Mouse (Mus musculus) gastrocnemius, adult 2 months (tissue): ENCODE measurements around the gene Kcnh6. TPM values are rescaled to one million over a fixed set of nuclear protein-coding genes. Genes with fewer than 3 reads are reported as not detected.
"Not testable (repeated sequence)": the region's sequence is repeated elsewhere in the genome, so short reads cannot be mapped to it uniquely, and the experiment has no call there.

Experiments
- DNase-seq: peaks from one replicate; pipeline ENCODE4 v3.0.0; 2022
- H3K27ac ChIP-seq: fragments of 200-600 bp; 2 replicates; pipeline ENCODE4 v1.8.1; 2022; ENCODE audit warnings: mild to moderate bottlenecking
- H3K4me3 ChIP-seq: fragments of 200-600 bp; 2 replicates; pipeline ENCODE4 v1.8.1; 2022; ENCODE audit warnings: mild to moderate bottlenecking, moderate library complexity
- CTCF ChIP-seq: fragments of 200-600 bp; IDR thresholded peaks from 2 replicates; pipeline ENCODE4 v1.8.1; 2022; ENCODE audit warnings: antibody characterized with exemption, mild to moderate bottlenecking, moderate library complexity
- intact Hi-C: fragments of 180-260 bp; cut with DNase I; formaldehyde crosslinking; loops from one replicate; pipeline ENCODE4 v1.15.1; 2025
- total RNA-seq, 2 experiments: library from RNA; stranded (reverse); gene quantifications; 2 replicates each; pipeline ENCODE4 v1.2.3; 2021

The Kcnh6 gene
- total RNA-seq, 2 experiments from 2014 or later, result not detected

DNA sequence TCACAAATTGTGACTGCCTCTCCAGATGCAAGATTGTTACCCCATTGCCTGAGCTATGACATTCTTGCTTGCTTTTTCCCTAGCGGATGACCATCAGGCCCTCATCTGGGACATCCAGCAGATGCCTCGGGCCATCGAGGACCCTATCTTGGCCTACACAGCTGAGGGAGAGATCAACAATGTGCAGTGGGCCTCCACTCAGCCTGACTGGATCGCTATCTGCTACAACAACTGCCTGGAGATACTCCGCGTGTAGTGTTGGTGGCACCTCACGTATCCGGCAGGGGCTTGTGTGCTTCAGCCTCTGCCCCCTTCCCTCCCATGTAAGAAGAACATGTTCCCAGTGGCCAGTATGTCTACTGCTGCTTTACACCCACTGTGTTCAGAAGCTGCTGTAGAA is 46.7 kb downstream of the Kcnh6 start:
- no peak for TF ChIP-seq CTCF
- intact Hi-C loops, result no loop called here
- no peak for DNase-seq
- no peak overlapping the region for H3K27ac ChIP-seq
- no peak overlapping the region for H3K4me3 ChIP-seq

DNA sequence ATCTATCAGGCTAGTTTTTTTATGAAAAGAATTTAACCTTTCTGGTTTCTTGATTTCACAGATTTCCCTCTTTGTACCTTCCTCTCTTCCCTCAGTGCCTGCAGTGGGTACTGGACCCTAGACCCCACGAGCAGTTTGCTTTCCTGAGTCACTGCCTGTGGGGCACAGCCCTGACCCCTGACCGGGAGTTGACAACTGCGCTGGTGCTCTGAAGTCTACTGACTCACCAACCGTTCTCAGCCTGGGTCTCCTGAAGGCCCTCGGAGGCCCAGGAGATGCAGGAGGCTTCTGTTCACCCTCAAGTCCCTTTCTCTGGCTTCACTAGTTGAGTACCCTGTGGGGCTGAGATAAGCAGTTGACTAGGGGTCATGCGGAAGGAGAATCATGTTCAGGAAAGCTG is 47.4 kb downstream of the Kcnh6 start:
- DNase-seq, result no peak
- TF ChIP-seq CTCF, result no peak
- intact Hi-C loops, result no loop called here
- Histone ChIP-seq H3K4me3 (no peak overlapping the region), H3K27ac (no peak overlapping the region)

DNA sequence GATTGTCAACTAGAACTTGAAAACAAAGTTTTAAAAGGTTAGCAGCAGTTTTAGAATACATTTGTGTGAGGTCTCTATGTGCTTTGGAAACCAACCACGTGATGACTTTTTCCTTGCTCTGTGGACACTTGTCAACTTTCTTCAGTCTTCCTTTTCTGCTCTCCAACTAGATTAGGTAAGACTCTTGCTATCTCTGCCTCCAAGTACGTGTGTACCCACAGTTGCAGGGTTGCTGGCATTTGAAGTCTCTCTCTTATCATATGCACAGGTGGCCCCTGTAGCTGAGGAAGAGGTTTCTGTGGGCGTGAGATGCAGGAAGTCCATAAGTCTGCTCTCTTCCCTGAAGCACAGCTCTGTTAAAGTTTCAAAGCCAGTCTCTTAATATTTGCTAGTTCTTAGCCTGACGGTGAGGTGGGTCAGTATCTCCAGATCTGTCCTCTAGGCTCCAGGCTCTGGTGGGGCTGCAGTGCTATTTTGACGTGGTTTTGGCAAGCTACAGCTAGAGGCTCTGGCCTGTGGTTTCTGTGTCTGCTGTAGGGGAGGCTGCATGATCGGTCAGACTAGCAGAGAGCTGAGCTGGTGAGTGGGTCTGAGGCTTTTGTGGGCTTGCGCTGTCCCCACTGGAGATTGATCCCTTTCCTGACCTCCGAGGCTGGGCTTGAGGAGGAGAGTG is 49.0 kb downstream of the Kcnh6 start:
- no peak for TF ChIP-seq CTCF
- Histone ChIP-seq H3K27ac (no peak overlapping the region), H3K4me3 (no peak overlapping the region)
- no peak for DNase-seq
- intact Hi-C loops, result no loop called here

DNA sequence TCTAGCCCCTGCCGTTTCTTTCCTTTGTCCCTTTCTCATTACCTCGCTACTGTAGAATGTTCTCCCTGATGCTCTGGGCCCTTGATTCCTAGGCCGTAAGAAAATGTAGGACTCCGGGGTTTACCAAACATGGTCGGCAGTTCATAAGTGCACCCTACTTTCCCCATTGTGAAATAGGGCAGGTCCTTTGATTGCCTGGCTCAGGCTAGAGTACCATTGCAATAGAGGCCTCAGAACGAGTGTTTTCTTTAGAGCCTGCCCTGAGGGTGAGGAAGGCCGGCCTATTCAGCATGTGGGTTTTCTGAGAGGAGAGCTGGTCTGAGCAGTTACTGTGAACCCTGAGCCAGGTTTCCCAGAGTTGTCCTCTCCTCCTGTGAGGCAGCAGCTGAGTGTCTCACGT is 50.1 kb downstream of the Kcnh6 start:
- TF ChIP-seq CTCF, result no peak
- Histone ChIP-seq H3K4me3 (no peak overlapping the region), H3K27ac (no peak overlapping the region)
- intact Hi-C loops, result no loop called here
- DNase-seq, result no peak

DNA sequence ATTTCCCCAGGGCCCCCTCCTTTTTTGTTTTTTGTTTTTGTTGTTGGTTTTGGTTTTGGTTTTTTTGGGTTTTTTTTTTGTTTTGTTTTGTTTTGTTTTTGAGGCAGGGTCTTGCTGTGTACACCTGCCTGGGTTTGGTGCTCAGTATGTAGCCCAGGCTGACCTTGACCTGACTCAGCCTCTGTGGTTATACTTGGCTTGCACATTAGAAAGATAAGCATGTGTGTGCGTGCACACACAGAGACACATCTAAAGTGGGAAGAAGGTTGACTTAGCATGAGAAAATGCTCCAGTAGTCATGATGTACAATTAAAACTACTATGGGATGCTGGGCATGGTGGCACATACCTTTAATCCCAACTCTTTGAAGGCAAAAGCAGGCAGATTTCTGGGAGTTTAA is 52.6 kb downstream of the Kcnh6 start:
- TF ChIP-seq CTCF, result no peak
- H3K4me3 ChIP-seq, result no peak overlapping the region
- no peak overlapping the region for H3K27ac ChIP-seq
- intact Hi-C loops, result no loop called here
- DNase-seq, result no peak

DNA sequence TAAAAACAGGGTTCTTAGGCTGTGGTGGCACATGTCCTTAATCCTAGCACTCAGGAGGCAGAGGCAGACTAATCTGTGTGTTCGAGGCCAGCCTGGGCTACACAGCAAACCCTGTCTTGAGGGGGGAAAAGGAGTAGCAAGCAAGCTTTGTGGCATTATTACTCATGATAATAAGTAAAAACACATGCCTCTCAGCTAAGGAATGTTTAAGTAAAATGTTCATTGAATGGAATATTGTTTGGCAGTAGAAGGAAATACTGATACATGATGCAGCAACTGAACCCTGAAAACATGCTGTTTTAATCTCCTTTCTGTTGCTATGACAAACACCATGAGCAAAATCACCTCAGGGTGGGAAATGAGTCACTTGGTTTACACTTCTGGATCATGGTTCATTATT is 53.4 kb downstream of the Kcnh6 start:
- no peak overlapping the region for H3K27ac ChIP-seq
- no peak for DNase-seq
- TF ChIP-seq CTCF, result no peak
- no peak overlapping the region for H3K4me3 ChIP-seq
- intact Hi-C loops, result no loop called here

DNA sequence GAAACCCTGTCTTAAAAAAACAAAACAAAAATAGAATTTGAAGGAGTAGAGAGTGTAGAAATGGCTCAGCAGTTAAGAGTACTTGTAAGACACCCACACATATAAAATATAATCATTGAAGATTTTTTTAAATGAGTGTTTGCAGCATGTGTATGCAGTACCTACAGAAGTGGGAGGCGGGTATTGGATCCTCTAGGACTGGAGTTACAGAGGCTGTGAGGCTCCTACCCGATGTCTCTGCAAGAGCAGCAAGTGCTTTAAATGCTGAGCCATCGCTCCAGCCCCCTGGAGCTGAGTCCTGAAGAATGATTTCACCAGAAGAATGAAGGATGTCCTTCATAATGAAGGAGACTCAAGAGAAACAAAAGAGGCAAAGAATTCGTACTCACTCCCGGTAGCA is 55.8 kb downstream of the Kcnh6 start:
- H3K4me3 ChIP-seq, result no peak overlapping the region
- intact Hi-C loops, result no loop called here
- no peak overlapping the region for H3K27ac ChIP-seq
- TF ChIP-seq CTCF, result no peak
- no peak for DNase-seq

DNA sequence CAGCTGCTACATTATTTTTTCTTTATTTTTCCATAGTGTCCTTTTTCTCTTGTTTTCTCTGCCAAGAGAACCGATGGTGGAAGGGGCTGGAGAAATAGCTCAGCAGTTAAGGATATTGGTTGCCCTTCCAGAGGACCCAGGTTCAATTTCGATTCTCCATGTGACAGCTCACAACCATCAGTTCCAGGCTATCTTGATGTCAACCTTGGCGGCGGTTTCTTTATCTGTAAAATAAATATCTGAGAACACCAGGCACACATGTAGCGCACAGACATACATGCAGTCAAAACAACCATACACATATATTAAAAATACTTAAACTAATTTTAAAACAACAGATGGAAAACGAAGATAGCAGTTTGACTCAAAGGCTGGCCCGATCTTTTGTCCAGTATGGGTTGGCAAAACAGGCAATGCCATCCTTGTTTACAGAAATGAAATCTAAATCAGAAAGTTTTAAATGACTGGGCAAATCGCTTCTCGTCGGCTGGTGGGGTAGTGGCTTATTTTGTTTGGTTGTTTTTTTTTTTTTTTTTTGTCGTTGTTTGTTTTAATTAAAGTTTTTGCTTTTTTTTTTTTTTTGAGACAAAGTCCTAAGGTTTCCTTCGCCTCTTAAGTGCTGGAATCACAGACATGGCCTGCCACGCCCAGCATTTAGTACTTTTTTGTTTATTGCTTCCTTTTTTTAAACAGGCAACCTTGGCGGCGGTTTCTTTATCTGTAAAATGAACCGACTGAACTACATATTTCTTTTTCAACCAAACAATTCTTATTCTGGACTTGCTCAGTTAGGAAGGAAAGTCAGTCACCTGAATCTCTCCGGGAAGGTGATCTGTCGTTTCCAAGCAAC is 57.4 kb downstream of the Kcnh6 start:
- Histone ChIP-seq H3K4me3 (peak overlapping the region; percentile 72), H3K27ac (peak overlapping the region; percentile 94)
- intact Hi-C loops, result no loop called here

DNA sequence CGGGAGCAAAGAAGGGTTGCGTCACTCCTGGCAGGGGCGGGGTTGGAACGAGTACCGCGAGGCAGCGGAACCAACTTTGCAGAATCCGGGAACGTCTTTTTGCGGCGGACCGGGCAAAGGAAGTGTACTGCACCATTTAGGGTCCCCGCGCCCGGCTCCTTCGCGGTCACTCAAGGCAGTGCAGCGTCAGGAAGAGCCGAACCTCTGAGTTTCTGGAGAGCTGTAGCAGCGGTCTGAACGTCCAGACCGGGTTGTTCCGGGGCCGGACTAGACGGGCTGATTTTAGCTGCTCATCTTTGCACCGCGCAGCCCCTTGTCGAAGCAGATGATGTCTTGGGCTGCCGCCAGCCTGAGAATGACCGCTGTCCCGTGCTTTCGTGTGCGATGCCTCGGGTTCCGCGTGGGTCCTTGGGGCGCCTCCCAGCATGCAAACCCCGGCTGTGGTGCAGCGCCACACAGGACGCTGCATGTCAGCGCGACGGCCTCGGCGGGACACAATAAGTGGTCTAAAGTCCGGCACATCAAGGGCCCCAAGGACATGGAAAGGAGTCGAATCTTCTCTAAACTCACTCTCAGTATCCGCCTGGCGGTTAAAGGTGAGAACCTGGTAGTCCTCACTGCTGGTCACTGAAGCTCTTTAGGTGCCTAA is 58.1 kb downstream of the Kcnh6 start, which contains the start of gene Taco1:
TSS of gene Taco1 (plus strand) at position 139 of the 649 bp plus-strand sequence.
- peak; percentile 97 for DNase-seq
- TF ChIP-seq CTCF, result peak; percentile 50
- intact Hi-C loops, result no loop called here
- H3K27ac ChIP-seq, result peak within 1 kb of the TSS; percentile 94
- H3K4me3 ChIP-seq, result peak within 1 kb of the TSS; percentile 72

More for the DNA sequence above, 57.4 kb downstream of the Kcnh6 start:
- no peak for DNase-seq
- no peak for TF ChIP-seq CTCF

DNA sequence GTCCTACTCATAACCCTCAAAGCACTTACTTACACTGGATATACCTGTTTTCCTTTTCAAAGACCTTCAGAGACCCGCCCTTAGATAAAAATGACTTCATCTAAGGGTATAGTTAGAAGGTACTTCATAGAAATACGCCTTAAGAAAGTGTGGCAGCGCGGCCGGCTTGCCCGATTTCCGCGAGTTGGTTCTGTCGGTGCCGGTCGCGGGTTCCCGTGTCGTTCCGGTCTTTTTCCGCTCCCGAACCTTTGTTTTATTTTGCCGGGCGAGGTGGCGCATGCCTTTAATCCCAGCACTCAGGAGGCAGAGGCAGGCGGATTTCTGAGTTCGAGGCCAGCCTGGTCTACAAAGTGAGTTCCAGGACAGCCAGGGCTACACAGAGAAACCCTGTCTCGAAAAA is 58.7 kb downstream of the Kcnh6 start:
- Histone ChIP-seq H3K27ac (peak overlapping the region; percentile 94), H3K4me3 (peak overlapping the region; percentile 72)
- DNase-seq, result peak; percentile 44
- intact Hi-C loops, result not testable (repeated sequence)

DNA sequence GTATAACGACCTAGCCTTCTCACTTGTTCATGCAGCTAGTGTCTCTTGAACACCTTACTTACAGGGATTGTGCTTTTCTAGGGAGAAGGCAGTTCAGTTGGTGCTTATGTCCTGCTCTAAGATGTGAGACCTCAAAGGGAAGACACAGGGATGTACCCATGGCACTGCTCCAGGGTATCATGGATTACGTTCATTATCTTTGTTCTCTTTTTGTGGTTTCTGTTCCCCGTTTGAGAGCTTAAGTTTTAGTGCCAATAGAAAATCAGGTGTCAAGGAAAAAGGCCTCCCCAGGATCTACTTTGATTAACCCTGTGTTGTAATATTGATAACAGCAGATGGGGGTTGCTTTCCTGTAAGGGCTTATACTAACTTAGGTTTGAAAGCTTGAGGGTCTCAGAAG is 65.8 kb downstream of the Kcnh6 start:
- no peak for DNase-seq
- Histone ChIP-seq H3K4me3 (no peak overlapping the region), H3K27ac (no peak overlapping the region)
- intact Hi-C loops, result no loop called here
- TF ChIP-seq CTCF, result no peak

DNA sequence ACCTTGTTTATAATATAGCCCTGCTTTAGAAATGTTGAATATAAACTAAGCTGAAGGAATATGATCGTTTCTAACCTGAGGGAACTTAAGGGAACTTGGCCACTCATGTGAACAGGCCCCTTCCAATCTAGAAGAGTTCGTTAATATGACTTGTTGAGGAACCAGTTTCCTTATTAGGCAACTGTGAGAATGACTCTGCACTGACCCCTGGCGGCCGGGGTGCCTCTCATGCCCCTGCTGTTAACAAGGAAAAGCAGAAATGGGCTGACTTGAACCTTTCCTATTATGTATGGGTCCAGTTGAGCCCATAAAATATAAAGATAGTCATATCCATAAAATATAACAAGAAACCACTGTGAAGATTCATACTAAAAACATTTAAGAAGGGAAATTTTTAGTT is 68.4 kb downstream of the Kcnh6 start:
- intact Hi-C loops, result loop anchor here (5.0 kb wide), 1 partner anchor 39 kb away; the partner anchor contains the start of gene Dcaf7
- TF ChIP-seq CTCF, result no peak; the same call in none of the 2 replicates
- H3K4me3 ChIP-seq, result no peak overlapping the region
- DNase-seq, result peak; percentile 79
- H3K27ac ChIP-seq, result no peak overlapping the region

Other genes with a start within 250 kb of the Kcnh6 start
- gene Cyb561, start 54.8 kb upstream of the Kcnh6 start, total RNA-seq, result 1 to 10 TPM; 3.9 to 4.7 TPM
- 10 to 100 TPM; 18.4 to 24.6 TPM for gene Ace, start 40.2 kb upstream of the Kcnh6 start, total RNA-seq
- not detected for gene Ace3, start 13.4 kb upstream of the Kcnh6 start, total RNA-seq
- gene Dcaf7, start 28.7 kb downstream of the Kcnh6 start, total RNA-seq, result 10 to 100 TPM; 23.9 to 28.2 TPM
- 10 to 100 TPM; 33.5 to 50.1 TPM for gene Taco1, start 57.9 kb downstream of the Kcnh6 start, total RNA-seq
- gene Map3k3, start 76.5 kb downstream of the Kcnh6 start, total RNA-seq, result 10 to 100 TPM; 23.2 to 25.7 TPM
- not detected for gene Gm10840, start 152.7 kb downstream of the Kcnh6 start, total RNA-seq
- 1 to 10 TPM; 1.3 to 1.7 TPM for gene Limd2, start 152.7 kb downstream of the Kcnh6 start, total RNA-seq
- 10 to 100 TPM; 10.0 to 10.5 TPM for gene Strada, start 194.0 kb downstream of the Kcnh6 start, total RNA-seq
- 10 to 100 TPM; 68.3 to 78.9 TPM for gene Ccdc47, start 208.2 kb downstream of the Kcnh6 start, total RNA-seq
- gene Ddx42, start 208.8 kb downstream of the Kcnh6 start, total RNA-seq, result 10 to 100 TPM; 24.3 to 24.7 TPM
- 10 to 100 TPM; 21.9 to 22.3 TPM for gene Ftsj3, start 248.0 kb downstream of the Kcnh6 start, total RNA-seq
- gene Psmc5, start 248.0 kb downstream of the Kcnh6 start, total RNA-seq, result 100 to 1,000 TPM; 121 to 132 TPM